Mouse (Mus musculus) naive thymus-derived CD4-positive, alpha-beta T cell, adult 2 months (primary cell): ENCODE measurements around the gene Rint1.
"Not testable (repeated sequence)": the region's sequence is repeated elsewhere in the genome, so short reads cannot be mapped to it uniquely, and the experiment has no call there.

Experiments
- DNase-seq: peaks from one replicate; pipeline ENCODE4 v3.0.0-alpha.2; 2011; ENCODE audit warnings: low read depth

Rint1 gene

DNA sequence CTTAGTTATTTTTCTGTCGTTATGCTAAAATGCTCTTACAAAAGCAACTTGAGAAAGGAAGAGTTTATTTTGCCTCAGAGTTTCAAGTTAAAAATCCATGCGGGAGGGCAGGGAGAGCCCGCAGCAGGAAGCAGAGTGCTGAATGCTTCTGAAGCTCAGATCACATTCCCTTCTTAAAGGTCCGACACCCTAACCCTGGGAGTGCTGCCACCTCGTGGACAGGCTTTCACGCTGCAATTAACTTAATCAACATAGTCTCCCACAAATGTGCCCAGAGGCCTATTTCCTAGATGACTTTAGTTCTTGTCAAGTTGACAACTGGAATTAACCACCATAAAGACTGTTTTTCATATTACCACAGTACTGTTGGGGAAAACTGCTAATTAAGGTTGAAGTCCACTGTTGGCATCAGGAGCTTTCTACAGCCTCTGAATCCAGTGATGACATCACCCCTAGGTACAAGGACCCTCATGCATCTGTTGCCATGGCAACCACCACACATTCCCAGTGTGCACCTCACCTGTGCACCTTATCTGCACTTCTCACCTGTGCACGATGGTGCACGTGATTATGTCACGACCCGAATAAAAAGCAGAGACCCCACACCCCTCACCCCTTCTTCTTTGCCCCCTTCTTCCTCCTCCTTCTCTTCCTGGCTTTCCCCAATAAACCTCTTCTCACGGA, 39.0 kb downstream of the Rint1 start:
- peak; percentile 80 for DNase-seq

- DNase-seq = no peak
Measured at GRCm38 (mm10) chr5:23830897-23831752, 43.6 kb downstream of the Rint1 start.

DNA sequence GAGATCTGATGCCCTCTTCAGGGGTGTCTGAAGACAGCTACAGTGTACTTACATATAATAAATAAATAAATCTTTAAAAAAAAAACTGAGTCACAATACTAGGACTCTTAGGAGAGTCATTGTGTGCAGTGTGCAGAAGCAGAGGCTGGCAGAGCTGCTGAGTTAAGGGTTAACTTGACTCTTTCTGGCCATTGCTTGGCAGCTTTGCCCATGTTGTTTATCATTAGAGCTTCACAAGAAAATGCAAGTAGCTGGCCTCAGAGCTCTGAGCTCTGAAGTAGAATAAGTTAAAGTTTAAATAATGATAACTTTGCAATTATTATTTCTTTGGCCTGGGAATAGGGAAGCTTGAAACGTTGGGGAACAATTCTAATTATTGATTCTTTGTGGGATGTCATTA, 48.2 kb downstream of the Rint1 start:
- DNase-seq = not testable (repeated sequence)

DNA sequence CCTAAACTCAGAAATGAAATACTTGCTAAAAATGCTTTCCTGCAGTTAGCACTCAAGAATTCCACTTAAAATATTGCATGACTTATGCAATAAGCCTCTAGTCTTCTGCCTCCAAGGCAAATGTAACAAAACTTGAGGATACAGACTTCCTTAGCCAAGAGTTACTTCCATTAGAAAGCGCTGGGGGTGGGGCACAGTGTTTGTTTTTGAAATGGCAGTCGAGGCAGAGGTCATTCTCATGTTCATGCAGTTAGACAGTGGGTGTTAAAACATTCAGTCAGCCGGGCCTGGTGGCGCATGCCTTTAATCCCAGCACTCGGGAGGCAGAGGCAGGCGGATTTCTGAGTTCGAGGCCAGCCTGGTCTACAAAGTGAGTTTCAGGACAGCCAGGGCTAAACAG, 50.6 kb downstream of the Rint1 start:
- DNase-seq = no peak

- peak; percentile 95 for DNase-seq
Measured at GRCm38 (mm10) chr5:23843674-23844530, 56.4 kb downstream of the Rint1 start, which contains the start of gene Tomm7. TSS of gene Tomm7 (minus strand) at chr5:23844161.

- DNase-seq = no peak
Measured at GRCm38 (mm10) chr5:23844531-23844841, 57.0 kb downstream of the Rint1 start.

GRCm38 (mm10) chr5:23845141-23845540, 57.6 kb downstream of the Rint1 start:
- no peak for DNase-seq

DNA sequence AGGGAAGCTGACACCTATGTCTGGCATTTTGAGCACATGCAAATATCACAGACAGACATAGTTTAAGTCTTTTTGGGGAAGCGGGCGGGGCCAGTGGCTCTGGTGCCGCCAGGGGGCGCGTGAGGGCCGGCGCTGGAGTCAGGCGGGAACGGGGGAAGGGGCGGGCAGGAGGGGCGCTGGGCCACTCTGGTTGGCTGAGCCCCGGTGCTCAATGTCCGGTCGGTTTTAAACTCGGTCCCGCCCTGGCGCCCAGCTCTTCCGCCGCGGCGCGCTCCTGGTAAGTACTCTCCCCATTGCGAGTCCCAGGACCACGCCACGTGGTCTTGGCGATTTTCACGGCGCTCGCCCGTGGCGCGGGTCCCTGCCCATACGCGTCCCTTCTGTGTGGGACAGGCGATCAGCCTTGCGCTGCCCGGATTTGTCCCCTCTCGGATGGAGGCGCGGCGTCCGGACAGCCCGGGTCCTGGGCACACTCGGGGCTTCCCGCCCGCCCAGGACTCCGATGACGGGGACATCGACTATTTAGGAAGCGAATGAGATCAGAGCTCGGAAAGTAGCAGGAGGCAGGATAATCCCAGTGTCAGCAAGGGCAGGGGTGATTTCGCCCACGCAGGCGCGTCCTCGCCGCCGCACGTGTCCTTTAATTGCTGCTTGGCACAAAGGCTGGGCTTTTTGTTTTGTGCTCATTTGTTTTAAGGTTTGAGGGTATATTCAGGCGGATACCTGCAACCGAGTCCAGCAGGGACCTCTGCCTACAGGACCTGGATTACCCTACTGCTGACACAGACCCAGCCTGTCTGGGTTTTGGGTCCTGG, 63.0 kb downstream of the Rint1 start:
- DNase-seq = peak; percentile 92

DNA sequence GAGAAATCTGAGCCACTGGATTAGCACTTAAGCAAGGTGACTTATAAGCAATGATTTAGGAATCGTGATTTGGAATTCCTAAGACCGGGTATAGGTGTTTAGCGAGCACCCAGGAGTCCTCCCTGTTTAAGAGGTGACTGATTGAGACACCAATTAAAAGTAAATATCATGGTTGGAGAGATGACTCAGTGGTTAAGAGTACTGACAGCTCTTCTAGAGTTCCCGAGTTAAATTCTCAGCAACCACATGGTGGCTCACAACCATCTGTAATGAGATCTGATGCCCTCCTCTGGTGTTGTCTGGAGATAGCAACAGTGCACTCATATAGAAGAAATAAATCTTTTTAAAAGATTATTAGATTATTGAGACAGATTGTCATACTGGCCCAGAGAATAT, 63.6 kb downstream of the Rint1 start:
- DNase-seq = peak; percentile 40

- DNase-seq = peak; percentile 26
Measured at GRCm38 (mm10) chr5:23852916-23853315, 65.4 kb downstream of the Rint1 start.

GRCm38 (mm10) chr5:23855484-23855883, 68.0 kb downstream of the Rint1 start:
- no peak for DNase-seq

GRCm38 (mm10) chr5:23856164-23856563, 68.7 kb downstream of the Rint1 start:
- DNase-seq = no peak

GRCm38 (mm10) chr5:23857189-23857588, 69.7 kb downstream of the Rint1 start:
- DNase-seq = no peak

DNA sequence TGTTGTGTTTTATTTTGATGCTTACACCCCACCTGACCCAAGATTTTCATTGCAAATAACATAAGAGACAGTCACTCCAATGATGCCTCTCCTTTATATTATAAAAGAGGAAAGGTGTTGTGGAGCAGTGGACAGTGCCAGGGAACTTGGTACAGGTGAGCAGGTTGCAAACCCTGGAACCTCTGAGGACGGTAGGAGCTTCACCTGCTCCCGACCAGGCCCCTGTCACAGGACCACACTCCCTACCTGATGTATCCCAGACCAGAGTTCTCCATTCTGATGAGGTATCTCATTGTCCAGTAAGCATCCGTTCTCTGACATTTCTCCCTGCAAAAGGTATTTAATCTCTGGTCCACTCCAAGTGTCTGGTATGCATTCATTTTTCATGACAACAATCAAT, 70.5 kb downstream of the Rint1 start:
- DNase-seq = no peak

DNA sequence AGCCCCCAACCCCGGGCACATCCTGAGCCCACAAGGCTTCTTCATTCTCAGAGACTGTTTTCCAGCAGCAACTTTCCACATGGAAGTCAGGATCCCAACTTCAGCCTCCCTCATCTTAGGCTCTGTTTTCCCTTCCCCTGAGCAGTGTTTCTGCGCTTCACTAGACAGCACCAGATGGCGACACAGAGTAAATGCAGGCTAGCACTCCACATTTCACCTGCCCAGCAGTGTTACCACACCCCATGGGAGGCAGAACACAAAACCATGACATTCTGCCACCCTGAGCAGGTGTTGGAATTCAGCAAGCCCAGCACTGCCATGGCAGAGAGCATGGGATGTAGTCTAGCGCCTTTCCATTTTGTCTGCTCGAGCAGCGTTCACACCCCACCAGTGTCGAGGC, 71.1 kb downstream of the Rint1 start:
- no peak for DNase-seq

DNA sequence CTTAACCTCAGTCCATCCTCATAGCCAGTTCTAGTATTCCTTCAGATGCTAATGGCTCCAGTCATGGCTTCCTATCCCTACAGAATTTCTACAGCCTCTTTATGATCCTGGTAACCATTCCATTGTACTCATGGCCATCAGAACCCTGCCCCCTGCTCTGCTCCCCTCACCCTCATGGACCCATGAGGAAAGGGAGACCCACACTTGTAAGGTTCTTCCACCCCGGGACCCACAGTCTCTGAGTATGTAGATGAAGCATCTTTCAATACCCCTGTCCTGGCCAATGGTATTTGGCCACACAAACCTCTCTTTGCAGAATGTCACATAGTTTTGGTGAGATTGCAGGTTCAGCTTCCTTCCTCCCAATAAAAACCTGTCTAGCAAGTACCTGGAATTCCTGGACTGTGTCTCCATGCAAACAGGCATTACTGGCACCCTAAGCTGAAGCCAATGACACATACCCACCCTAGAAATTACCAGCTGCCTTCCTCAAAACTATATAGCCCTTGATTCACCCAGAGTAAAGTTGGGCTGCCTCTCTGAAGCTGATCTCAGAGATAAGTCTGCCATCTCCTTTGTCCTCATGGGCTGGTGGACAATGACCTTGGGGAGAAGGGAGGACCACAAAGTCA, 71.7 kb downstream of the Rint1 start:
- no peak for DNase-seq

- no peak for DNase-seq
Measured at GRCm38 (mm10) chr5:23859896-23860295, 72.4 kb downstream of the Rint1 start.

GRCm38 (mm10) chr5:23861721-23862120, 74.2 kb downstream of the Rint1 start:
- no peak for DNase-seq

GRCm38 (mm10) chr5:23862291-23862690, 74.8 kb downstream of the Rint1 start:
- no peak for DNase-seq

DNA sequence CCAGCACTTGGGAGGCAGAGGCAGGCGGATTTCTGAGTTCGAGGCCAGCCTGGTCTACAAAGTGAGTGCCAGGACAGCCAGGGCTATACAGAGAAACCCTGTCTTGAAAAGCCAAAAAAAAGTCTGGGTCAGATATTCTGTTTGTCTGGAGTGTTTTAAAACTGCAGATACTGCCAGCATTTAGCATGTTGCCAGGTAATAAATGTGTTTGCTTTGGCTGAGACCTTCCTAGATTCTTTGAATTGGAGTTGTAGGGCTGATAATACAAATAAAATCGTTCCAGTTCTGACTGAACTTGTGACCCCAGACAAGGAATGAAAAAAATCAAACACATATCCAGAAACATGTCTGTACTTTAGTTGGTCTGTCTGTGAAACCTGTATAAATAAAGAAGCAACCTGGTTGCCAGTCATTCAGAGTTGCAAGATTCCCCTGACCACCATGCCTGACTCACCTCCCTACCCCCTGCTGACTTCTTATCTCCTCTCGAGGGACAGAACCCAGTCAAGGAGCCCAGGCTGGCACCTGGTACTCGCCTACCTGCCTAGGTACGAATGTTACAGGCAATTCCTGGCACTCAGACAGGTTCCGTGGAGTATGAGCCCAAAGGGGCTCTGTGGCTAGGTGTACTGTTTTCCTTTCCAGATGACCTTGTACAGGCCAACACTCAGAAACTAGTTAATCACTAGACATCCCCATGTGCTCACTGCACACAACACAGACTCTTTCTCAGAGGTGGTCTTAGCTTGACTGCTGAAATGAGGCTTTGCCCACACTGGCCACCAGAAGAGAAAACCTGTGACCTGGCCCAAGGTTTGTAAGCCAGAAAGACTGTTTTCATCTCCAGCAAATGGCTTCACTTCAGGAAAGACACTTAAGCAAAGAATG, 75.9 kb downstream of the Rint1 start:
- DNase-seq = no peak
